Mouse (Mus musculus) liver (tissue): Measurements from ENCODE around the gene Fam107b.
A peak's percentile ranks its signal among the peaks of the same experiment; 100 is the strongest.

Experiments used
- DNase-seq: peaks from one replicate; pipeline ENCODE4 v3.0.0-alpha.2; 2020; ENCODE audit warnings: mixed read lengths

Fam107b gene

GRCm38 (mm10) chr2:3742519-3742918, 172.2 kb downstream of the Fam107b start:
- no peak for DNase-seq

- DNase-seq = no peak
These were observed 174.8 kb downstream of the Fam107b start for GRCm38 (mm10) chr2:3745041-3745440.

- DNase-seq = no peak
These were observed 175.8 kb downstream of the Fam107b start for GRCm38 (mm10) chr2:3745910-3746606.

DNA sequence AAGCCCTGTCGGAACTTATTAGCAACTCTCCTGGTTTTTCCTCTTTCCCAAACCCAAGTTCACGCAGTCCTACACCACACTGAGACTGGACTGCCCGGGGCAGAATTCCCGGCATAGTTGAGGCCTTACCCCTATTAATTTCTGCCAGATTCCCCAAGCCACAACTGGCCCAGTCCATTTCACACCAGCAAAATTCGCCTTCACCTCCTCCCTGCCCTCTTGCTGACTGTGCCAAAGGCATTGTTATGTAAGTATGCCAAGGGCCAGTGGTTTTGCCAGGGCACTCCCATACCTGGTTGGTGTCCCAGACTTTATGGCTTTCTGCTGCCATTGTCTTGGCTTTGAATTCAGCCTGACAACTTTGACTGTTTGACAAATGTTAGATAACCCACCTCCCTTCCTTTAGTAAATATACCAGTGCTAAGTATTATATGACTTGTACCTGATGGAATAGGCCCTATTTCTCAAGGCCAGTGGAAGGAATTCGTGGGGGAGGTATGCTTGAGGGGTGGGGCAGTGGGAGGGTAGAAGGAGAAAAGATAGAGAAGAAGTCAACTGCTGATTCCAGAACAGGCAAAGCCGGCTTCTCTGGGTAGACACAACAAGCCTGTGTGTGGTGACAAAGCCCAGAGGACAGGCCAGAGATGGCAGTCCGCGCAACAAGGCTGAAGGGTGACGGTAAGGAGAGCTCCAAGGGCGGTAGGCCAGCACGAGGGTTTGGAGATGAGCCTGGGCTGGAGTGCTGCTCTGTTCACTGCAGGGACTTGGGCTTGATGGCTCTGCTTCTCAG, 178.6 kb downstream of the Fam107b start:
- DNase-seq = peak; percentile 9

DNA sequence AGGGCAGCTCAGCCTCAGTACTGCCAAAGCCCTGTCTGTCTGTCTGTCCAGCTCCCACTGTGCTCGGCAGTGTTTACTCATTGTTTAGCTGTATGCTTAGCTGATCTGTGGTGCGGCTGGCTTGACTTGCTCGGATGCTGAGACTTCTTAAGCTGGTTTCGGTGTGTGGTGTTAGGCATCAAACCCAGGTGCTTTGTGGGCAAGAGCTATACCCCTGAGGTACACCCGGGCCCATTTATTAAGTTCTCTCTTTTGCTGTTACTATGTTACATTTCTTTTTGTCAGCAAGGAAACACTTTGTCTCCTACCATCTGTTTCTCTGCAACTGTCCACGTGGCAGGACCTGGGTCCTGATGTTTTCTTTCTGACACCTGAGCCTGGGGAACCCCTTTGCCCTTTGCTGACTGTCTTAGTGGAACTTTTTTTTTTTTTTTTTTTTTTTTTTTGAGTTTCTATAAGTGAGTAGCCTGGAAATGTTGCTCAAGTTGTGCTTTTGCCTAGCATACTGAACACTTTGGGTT, 179.3 kb downstream of the Fam107b start:
- no peak for DNase-seq

DNA sequence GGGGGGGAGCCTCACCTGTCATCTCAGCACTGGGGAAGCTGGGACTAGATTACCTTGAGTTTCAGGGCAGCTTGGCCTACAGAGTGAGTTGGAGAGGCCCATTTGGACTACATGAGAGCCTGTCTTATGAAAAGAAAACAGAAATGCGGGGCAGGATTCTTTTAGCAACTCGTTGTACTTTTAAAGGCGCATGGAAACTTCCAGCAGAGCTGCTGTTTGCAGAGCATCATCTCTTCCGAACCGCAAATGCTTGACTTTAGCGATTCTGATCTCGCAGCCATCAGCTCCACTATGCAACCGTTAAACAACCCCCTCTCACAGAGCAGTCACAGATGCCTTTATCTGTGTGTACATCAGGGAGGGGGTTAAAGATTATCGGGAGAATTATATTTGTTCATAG, 179.8 kb downstream of the Fam107b start:
- no peak for DNase-seq

DNA sequence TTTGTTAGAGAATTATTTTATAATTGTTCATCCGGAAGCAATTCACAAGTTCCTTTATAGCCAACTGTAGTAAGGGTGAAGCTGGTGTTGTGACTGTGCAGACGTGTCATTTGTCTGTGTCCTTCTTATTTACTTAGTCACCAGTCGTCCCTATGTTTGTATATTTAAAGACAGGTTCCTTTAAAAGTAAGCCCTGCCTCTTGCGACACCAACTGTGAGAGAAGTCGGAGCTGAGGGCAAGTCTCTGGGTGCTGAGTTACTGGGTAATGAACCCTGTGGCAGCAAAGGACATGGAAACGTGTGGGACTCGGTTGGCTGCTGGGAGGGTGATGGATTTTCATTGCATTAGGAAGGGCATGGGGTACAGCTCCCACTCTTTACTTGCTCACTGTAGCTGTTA, 182.1 kb downstream of the Fam107b start:
- DNase-seq = no peak

- no peak for DNase-seq
These were observed 182.6 kb downstream of the Fam107b start for GRCm38 (mm10) chr2:3752893-3753292.

GRCm38 (mm10) chr2:3753749-3754148, 183.5 kb downstream of the Fam107b start:
- DNase-seq = no peak

GRCm38 (mm10) chr2:3755936-3756335, 185.6 kb downstream of the Fam107b start:
- no peak for DNase-seq

GRCm38 (mm10) chr2:3758406-3758805, 188.1 kb downstream of the Fam107b start:
- no peak for DNase-seq

GRCm38 (mm10) chr2:3760234-3760836, 190.0 kb downstream of the Fam107b start:
- DNase-seq = no peak

DNA sequence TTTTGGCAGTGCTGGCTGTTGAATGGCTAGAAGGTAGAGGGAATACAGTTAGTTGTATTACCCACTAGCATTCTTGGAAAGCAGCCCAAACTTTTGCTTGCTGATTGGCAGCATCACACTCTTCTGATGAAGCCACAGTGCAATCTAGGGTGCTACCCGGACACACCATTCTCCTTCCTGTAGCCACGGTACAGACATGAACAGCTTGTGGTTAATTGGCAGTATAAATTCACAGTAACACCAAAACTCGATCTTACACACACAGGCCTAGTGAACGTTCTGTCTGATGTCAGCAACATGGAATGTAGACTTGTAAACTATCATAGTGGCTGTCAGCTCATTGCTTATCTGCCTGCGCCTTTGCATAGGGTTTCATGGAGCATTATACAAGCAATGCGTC, 193.8 kb downstream of the Fam107b start:
- no peak for DNase-seq

GRCm38 (mm10) chr2:3765957-3766783, 195.9 kb downstream of the Fam107b start:
- DNase-seq = no peak

- DNase-seq = peak; percentile 73
These were observed 199.0 kb downstream of the Fam107b start for GRCm38 (mm10) chr2:3769260-3769659.

DNA sequence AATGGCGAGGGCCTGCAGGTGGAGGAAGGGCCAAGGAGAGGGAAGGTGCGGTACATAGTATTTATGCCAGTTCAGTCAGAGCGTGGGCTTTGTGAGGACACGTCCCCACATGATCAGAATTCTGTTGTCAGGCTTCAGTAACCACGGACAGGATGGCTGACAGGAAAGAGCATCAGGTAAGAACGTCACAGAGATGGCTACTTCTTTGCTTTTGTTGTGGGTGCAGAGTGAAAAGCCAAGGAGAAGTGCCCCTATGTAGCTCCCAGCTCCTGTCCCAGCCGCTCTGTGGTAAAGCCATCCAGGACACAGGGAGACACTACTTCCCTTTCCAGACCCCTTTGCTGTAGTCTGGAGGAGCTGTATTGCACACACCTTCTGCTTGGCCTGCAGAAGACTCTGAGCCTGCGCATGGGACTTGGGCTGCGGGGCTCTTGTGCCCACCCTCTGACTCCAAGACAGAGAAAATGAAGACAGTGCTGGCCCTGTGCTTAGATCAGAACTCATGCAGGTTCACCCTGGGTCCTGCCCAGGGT, 199.6 kb downstream of the Fam107b start:
- no peak for DNase-seq

- no peak for DNase-seq
These were observed 200.1 kb downstream of the Fam107b start for GRCm38 (mm10) chr2:3770383-3770782.

DNA sequence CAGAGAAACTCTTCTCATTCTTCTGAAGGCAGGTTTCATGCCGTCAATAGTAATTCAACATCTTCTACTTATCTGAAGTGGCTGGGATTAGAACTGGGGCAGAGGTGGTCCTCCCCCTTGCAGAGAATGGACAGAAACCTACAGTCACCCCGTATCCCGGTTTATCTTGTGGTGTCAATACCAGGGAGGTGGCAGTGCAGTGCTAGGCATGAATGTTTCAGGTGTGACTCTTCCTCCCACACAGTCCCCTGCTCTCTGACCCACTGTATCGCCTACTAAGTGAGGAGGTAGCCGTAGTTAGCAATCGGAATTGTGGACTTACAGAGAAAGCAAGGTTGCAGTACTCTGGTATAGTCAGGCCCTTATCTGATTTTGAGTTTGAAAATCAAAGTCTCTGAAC, 201.2 kb downstream of the Fam107b start:
- no peak for DNase-seq

GRCm38 (mm10) chr2:3773089-3773488, 202.8 kb downstream of the Fam107b start:
- DNase-seq = no peak

GRCm38 (mm10) chr2:3775569-3775968, 205.3 kb downstream of the Fam107b start:
- DNase-seq = peak; percentile 29

DNA sequence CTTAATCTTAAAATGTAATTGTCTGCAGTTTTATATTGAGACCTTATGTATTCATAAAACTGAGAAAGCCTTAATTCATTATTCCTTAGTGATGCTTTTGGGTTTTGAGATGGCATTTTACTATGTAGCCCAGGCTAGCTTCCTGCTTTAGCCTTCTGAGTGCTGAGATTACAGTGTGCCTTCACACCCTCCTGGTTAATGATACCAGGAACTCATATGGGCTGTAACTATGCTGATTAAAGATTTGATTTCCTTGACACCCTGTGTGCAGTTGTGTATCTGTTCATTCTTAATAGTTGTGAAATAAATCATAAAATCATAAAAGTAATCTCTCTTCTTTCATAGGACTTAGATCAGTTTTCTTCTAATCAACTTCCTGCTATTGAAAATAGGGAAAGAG, 205.8 kb downstream of the Fam107b start:
- no peak for DNase-seq

- DNase-seq = no peak
These were observed 207.4 kb downstream of the Fam107b start for GRCm38 (mm10) chr2:3777696-3778095.

DNA sequence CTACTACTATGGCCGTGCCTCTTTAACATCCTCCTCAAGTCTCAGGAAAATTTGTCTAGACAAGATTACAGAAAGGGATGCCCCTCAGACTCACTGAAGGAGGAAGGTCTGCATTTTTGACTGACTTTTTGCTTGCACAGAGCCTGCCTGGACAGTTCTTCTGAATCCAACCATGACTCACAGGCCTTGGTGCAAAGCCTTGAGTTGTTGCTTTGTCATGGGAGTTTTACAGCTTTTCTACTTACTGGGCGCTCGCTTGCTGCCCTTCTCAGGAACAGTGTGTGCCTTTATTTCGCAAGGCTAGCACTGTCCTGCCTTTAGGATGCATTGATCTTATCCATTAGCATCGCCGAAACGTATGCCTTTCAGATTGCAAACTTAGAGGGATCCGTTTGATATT, 215.3 kb downstream of the Fam107b start:
- DNase-seq = no peak
